Mouse (Mus musculus) embryonic facial prominence, embryonic 15.5 days (tissue): Measurements from ENCODE around the gene Sh3gl2. TPM values are rescaled to one million over a fixed set of nuclear protein-coding genes. Genes with fewer than 3 reads are reported as not detected.

Experiments used
- ATAC-seq: fragments of 200-750 bp; cut with Nextera tagmentation; 2 replicates; pipeline ENCODE4 v1.8.0; 2017; ENCODE audit warnings: low read depth, moderate TSS enrichment; ENCODE audit not compliant: insufficient number of reproducible peaks, low FRiP score, low TSS enrichment
- H3K27ac ChIP-seq: fragments of 300-500 bp; sonication (generic); replicated peaks from 2 replicates; pipeline ENCODE4 v1.5.1; 2015; ENCODE audit warnings: mild to moderate bottlenecking, inconsistent platforms
- H3K27me3 ChIP-seq: fragments of 300-500 bp; sonication (generic); 2 replicates; pipeline ENCODE4 v1.6.1; 2015; ENCODE audit warnings: inconsistent platforms
- H3K36me3 ChIP-seq: fragments of 300-500 bp; sonication (generic); 2 replicates; pipeline ENCODE4 v1.6.1; 2015; ENCODE audit warnings: mild to moderate bottlenecking, inconsistent platforms
- H3K4me1 ChIP-seq: fragments of 300-500 bp; sonication (generic); 2 replicates; pipeline ENCODE4 v1.6.1; 2015; ENCODE audit warnings: inconsistent platforms
- H3K4me2 ChIP-seq: fragments of 300-500 bp; sonication (generic); replicated peaks from 2 replicates; pipeline ENCODE4 v1.6.1; 2015; ENCODE audit warnings: mild to moderate bottlenecking, inconsistent platforms
- H3K4me3 ChIP-seq: fragments of 300-500 bp; sonication (generic); replicated peaks from 2 replicates; pipeline ENCODE4 v1.5.1; 2015; ENCODE audit warnings: mild to moderate bottlenecking, inconsistent platforms
- H3K9ac ChIP-seq: fragments of 300-500 bp; sonication (generic); 2 replicates; pipeline ENCODE4 v1.6.1; 2015; ENCODE audit warnings: inconsistent platforms
- H3K9me3 ChIP-seq: fragments of 300-500 bp; sonication (generic); replicated peaks from 2 replicates; pipeline ENCODE4 v1.6.1; 2016; ENCODE audit warnings: inconsistent platforms
- WGBS: fragments of 180-500 bp; shearing (Covaris S2); methylation state at CpG from one replicate; pipeline ENCODE4 v1.1.7; 2015; 5-methylcytosine and 5-hydroxymethylcytosine counted together
- polyA plus RNA-seq: library from polyadenylated mRNA; unstranded; fragments of >200 nt; fragmentation: Nextera tagmentation; extraction: Ambion mirVana; gene quantifications from 2 replicates; pipeline ENCODE4 v1.2.1, GENCODE M21; 2015

Sh3gl2 gene
- polyA plus RNA-seq, 1 experiment from 2014 or later, result 10.6 TPM

- Histone ChIP-seq H3K9me3 (no peaks in the 10 kb centered on the region), H3K27me3 (no peaks in the 10 kb centered on the region), H3K9ac (no peak overlapping the region), H3K4me2 (no peak overlapping the region), H3K27ac (no peak overlapping the region), H3K36me3 (no peaks in the 10 kb centered on the region), H3K4me1 (no peaks in the 10 kb centered on the region), H3K4me3 (no peak overlapping the region)
- ATAC-seq, result no peak
- 66% methylated on average over 6 of the region's 6 CpGs for WGBS
Observed at GRCm38 (mm10) chr4:85262146-85262545, 57.2 kb downstream of the Sh3gl2 start.

GRCm38 (mm10) chr4:85262606-85263005 lies 57.7 kb downstream of the Sh3gl2 start:
- Histone ChIP-seq H3K4me1 (no peaks in the 10 kb centered on the region), H3K27ac (no peak overlapping the region), H3K4me2 (no peak overlapping the region), H3K4me3 (no peak overlapping the region), H3K9me3 (no peaks in the 10 kb centered on the region), H3K36me3 (no peaks in the 10 kb centered on the region), H3K9ac (no peak overlapping the region), H3K27me3 (no peaks in the 10 kb centered on the region)
- ATAC-seq, result no peak
- 88% methylated on average over 13 of the region's 13 CpGs for WGBS

- no peak overlapping the region for H3K4me3 ChIP-seq
- no peak overlapping the region for H3K9ac ChIP-seq
- no peaks in the 10 kb centered on the region for H3K4me1 ChIP-seq
- no peaks in the 10 kb centered on the region for H3K27me3 ChIP-seq
- H3K27ac ChIP-seq, result no peak overlapping the region
- no peak overlapping the region for H3K4me2 ChIP-seq
- 71% methylated on average over 2 of the region's 2 CpGs for WGBS
- no peaks in the 10 kb centered on the region for H3K36me3 ChIP-seq
- no peaks in the 10 kb centered on the region for H3K9me3 ChIP-seq
- no peak for ATAC-seq
Observed at GRCm38 (mm10) chr4:85267456-85267855, 62.5 kb downstream of the Sh3gl2 start.

GRCm38 (mm10) chr4:85272877-85273276 lies 68.0 kb downstream of the Sh3gl2 start:
- 0 out of 2 replicates have a peak, but pooled peaks have one; percentile 69 for ATAC-seq
- Histone ChIP-seq H3K36me3 (no peaks in the 10 kb centered on the region), H3K4me2 (no peak overlapping the region), H3K27ac (no peak overlapping the region), H3K9ac (no peak overlapping the region), H3K27me3 (no peaks in the 10 kb centered on the region), H3K4me1 (no peaks in the 10 kb centered on the region), H3K9me3 (no peaks in the 10 kb centered on the region), H3K4me3 (no peak overlapping the region)
- 77% methylated on average over 4 of the region's 4 CpGs for WGBS

GRCm38 (mm10) chr4:85273452-85273851 lies 68.5 kb downstream of the Sh3gl2 start:
- 77% methylated on average over 3 of the region's 3 CpGs for WGBS

GRCm38 (mm10) chr4:85283151-85283550 lies 78.2 kb downstream of the Sh3gl2 start:
- 88% methylated on average over 9 of the region's 9 CpGs for WGBS
- Histone ChIP-seq H3K9ac (no peak overlapping the region), H3K4me1 (no peaks in the 10 kb centered on the region), H3K4me3 (no peak overlapping the region), H3K4me2 (no peak overlapping the region), H3K27me3 (no peaks in the 10 kb centered on the region), H3K27ac (no peak overlapping the region), H3K36me3 (no peaks in the 10 kb centered on the region), H3K9me3 (no peaks in the 10 kb centered on the region)
- ATAC-seq, result no peak

More at GRCm38 (mm10) chr4:85273452-85273851, 68.5 kb downstream of the Sh3gl2 start:
- H3K4me1 ChIP-seq, result no peaks in the 10 kb centered on the region
- H3K9ac ChIP-seq, result no peak overlapping the region
- H3K36me3 ChIP-seq, result no peaks in the 10 kb centered on the region
- no peak overlapping the region for H3K4me3 ChIP-seq
- no peaks in the 10 kb centered on the region for H3K27me3 ChIP-seq
- no peaks in the 10 kb centered on the region for H3K9me3 ChIP-seq
- no peak overlapping the region for H3K4me2 ChIP-seq
- no peak overlapping the region for H3K27ac ChIP-seq
- ATAC-seq, result no peak

- H3K9me3 ChIP-seq, result no peaks in the 10 kb centered on the region
- no peaks in the 10 kb centered on the region for H3K4me1 ChIP-seq
- H3K9ac ChIP-seq, result no peak overlapping the region
- H3K4me2 ChIP-seq, result no peak overlapping the region
- no peak overlapping the region for H3K4me3 ChIP-seq
- ATAC-seq, result no peak
- H3K27ac ChIP-seq, result no peak overlapping the region
- WGBS, result 83% methylated on average over 1 of the region's 1 CpGs
- no peaks in the 10 kb centered on the region for H3K27me3 ChIP-seq
- H3K36me3 ChIP-seq, result no peaks in the 10 kb centered on the region
Observed at GRCm38 (mm10) chr4:85289990-85290389, 85.1 kb downstream of the Sh3gl2 start.

GRCm38 (mm10) chr4:85291296-85291695 lies 86.4 kb downstream of the Sh3gl2 start:
- Histone ChIP-seq H3K36me3 (no peaks in the 10 kb centered on the region), H3K4me2 (no peak overlapping the region), H3K4me3 (no peak overlapping the region), H3K27me3 (no peaks in the 10 kb centered on the region), H3K4me1 (no peaks in the 10 kb centered on the region), H3K9me3 (no peaks in the 10 kb centered on the region), H3K9ac (no peak overlapping the region), H3K27ac (no peak overlapping the region)
- no peak for ATAC-seq
- 82% methylated on average over 4 of the region's 4 CpGs for WGBS

GRCm38 (mm10) chr4:85293368-85293767 lies 88.4 kb downstream of the Sh3gl2 start:
- Histone ChIP-seq H3K4me2 (no peak overlapping the region), H3K27me3 (no peaks in the 10 kb centered on the region), H3K9ac (no peak overlapping the region), H3K4me3 (no peak overlapping the region), H3K27ac (no peak overlapping the region), H3K9me3 (no peaks in the 10 kb centered on the region), H3K4me1 (no peaks in the 10 kb centered on the region), H3K36me3 (no peaks in the 10 kb centered on the region)
- WGBS, result 66% methylated on average over 3 of the region's 3 CpGs
- no peak for ATAC-seq

- Histone ChIP-seq H3K27me3 (no peaks in the 10 kb centered on the region), H3K27ac (no peak overlapping the region), H3K4me1 (no peaks in the 10 kb centered on the region), H3K9ac (no peak overlapping the region), H3K4me2 (no peak overlapping the region), H3K4me3 (no peak overlapping the region), H3K9me3 (no peaks in the 10 kb centered on the region), H3K36me3 (no peaks in the 10 kb centered on the region)
- no peak for ATAC-seq
- 75% methylated on average over 6 of the region's 6 CpGs for WGBS
Observed at GRCm38 (mm10) chr4:85300610-85301405, 95.9 kb downstream of the Sh3gl2 start.

- Histone ChIP-seq H3K4me3 (no peak overlapping the region), H3K9me3 (no peaks in the 10 kb centered on the region), H3K27ac (no peak overlapping the region), H3K36me3 (no peaks in the 10 kb centered on the region), H3K4me1 (no peaks in the 10 kb centered on the region), H3K27me3 (no peaks in the 10 kb centered on the region), H3K9ac (no peak overlapping the region), H3K4me2 (no peak overlapping the region)
- ATAC-seq, result no peak
- WGBS, result 67% methylated on average over 7 of the region's 7 CpGs
Observed at GRCm38 (mm10) chr4:85305912-85306573, 101.1 kb downstream of the Sh3gl2 start.
